Mouse (Mus musculus): ENCODE measurements around the gene Cmah.

Gene Cmah

DNA sequence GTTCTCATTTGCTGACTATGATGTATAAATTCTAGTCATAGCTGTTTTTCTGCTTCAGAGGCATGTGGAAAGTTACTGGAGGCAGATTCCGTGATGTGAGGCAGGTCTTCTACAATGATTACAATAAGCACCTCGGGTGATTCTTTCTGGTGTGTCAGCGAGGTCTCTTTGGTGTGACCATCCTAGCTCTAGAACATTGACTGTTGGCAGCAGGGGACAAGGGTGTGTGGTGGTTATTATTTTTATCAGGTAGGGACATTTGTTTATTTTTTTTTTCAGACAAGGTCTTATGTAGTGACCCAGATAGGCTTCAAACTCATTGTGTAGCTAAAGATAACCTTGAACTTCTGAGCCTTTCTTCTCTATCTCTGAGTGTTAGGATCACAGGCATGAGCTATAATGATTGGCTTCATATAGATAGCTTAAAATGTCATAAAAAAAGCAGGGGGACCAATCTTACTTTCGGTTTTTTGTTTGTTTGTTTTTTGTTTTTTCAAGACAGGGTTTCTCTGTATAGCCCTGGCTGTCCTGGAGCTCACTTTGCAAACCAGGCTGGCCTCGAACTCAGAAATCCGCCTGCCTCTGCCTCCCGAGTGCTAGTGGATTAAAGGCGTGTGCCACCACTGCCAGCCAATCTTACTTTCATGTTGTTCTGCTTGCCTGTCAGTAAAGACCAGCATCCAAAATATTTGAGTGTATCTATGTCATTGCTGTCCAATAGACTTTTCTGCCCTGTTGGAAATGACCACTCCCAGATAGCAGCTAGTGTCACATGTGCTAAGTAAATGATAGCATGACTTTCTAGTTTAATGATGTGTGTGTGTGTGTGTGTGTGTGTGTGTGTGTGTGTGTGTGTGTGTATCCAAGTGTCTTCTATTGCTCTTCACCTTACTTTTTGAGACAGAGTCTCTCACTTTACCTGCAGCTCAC, 15.9 kb upstream of the Cmah start:
- Histone ChIP-seq H3K4me1 (replicated peaks; ENCODE audit: low read depth, low read length) (no peaks in the 10 kb centered on the region), H3K27me3 (ENCODE audit: insufficient read depth, low read length) (peaks cover 4% of the 10 kb centered on the region; the same call in 1 of the 2 replicates), H3K4me3 (replicated peaks; ENCODE audit: low read length) (no peak overlapping the region), H3K9me3 (ENCODE audit: low read length) (no peaks in the 10 kb centered on the region), H3K36me3 (ENCODE audit: insufficient read depth, low read length) (no peaks in the 10 kb centered on the region)
- TF ChIP-seq NANOG (IDR thresholded peaks at IDR 0.05; ENCODE audit: borderline replicate concordance, low read length) (no peak), CTCF (conservative IDR thresholded peaks at IDR 0.05; ENCODE audit: low read length) (no peak), POU5F1 (IDR thresholded peaks at IDR 0.05; ENCODE audit: borderline replicate concordance, low read length) (no peak)

DNA sequence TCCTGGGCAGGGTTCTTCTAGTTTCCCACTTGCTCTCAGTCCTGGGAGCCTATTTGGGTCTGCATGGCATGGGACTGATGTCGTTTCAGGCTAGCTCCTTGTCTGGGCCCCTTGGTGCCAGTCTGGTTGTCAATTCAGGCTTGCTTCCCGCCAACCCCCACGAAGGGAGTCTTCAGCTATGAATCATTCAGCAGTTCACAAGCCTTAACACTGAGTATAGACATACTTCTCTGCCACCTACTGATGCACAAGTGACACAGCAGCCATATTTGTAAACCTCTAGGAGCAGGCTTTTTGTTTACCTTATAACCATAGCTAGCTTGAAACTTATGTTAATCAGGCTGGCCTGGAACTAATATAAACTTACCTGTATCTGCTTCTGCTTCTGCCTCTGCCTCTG, 10.6 kb upstream of the Cmah start:
- H3K4me1 ChIP-seq (replicated peaks; ENCODE audit: low read depth, low read length), result no peaks in the 10 kb centered on the region
- TF ChIP-seq NANOG (IDR thresholded peaks at IDR 0.05; ENCODE audit: borderline replicate concordance, low read length) (no peak), POU5F1 (IDR thresholded peaks at IDR 0.05; ENCODE audit: borderline replicate concordance, low read length) (no peak), CTCF (conservative IDR thresholded peaks at IDR 0.05; ENCODE audit: low read length) (no peak)
- no peak overlapping the region for H3K4me3 ChIP-seq (replicated peaks; ENCODE audit: low read length)
- peaks cover 4% of the 10 kb centered on the region; the same call in 1 of the 2 replicates for H3K27me3 ChIP-seq (ENCODE audit: insufficient read depth, low read length)
- H3K9me3 ChIP-seq (ENCODE audit: low read length), result no peaks in the 10 kb centered on the region
- no peaks in the 10 kb centered on the region for H3K36me3 ChIP-seq (ENCODE audit: insufficient read depth, low read length)

DNA sequence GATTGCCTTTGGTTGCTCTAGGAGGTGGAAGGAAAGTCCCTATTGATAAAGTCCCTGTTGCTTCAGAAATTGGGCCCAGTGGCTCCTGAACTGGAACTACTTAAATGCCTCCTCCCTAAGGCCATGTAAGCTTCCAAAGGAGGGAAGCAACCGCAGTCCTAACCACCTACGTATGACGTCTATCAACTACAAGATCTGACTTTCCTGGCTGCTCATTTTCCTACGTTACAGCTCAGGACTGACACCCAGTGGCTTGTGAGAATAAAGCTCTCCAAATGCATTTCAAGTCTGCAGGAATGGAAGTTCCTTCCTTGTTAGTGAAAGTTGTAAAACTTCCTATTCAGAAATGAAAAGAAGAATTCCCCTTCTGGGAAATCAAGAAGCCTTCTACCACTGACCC, 8.6 kb upstream of the Cmah start:
- no peaks in the 10 kb centered on the region for H3K4me1 ChIP-seq (replicated peaks; ENCODE audit: low read depth, low read length)
- no peaks in the 10 kb centered on the region for H3K36me3 ChIP-seq (ENCODE audit: insufficient read depth, low read length)
- no peaks in the 10 kb centered on the region for H3K9me3 ChIP-seq (ENCODE audit: low read length)
- H3K27me3 ChIP-seq (ENCODE audit: insufficient read depth, low read length), result peaks cover 4% of the 10 kb centered on the region; the same call in 1 of the 2 replicates
- TF ChIP-seq CTCF (conservative IDR thresholded peaks at IDR 0.05; ENCODE audit: low read length), result no peak; the same call in 1 of the 2 replicates
- TF ChIP-seq POU5F1 (IDR thresholded peaks at IDR 0.05; ENCODE audit: borderline replicate concordance, low read length), result no peak
- no peak for TF ChIP-seq NANOG (IDR thresholded peaks at IDR 0.05; ENCODE audit: borderline replicate concordance, low read length)
- H3K4me3 ChIP-seq (replicated peaks; ENCODE audit: low read length), result no peak overlapping the region

DNA sequence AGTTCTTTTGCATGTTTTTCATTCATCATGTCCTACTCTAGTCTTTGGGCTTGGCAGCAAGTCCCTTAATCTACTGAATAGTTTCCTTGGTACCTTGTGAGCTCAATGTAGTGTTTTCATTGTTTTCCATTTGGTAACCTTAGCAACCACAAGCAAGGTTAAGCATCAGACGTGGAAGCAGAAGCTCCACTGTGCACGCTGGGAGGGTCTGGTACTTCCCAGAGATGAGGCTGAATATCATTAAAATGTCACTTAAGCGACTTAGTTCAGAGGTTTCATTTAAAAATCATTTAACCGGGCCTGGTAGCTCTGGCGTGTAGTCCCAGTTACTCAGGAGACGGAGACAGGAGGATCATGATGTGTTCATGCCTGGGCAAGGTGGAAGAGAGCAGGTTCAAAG, 5.9 kb upstream of the Cmah start:
- no peaks in the 10 kb centered on the region for H3K27me3 ChIP-seq (ENCODE audit: insufficient read depth, low read length)
- no peaks in the 10 kb centered on the region for H3K4me1 ChIP-seq (replicated peaks; ENCODE audit: low read depth, low read length)
- H3K9me3 ChIP-seq (ENCODE audit: low read length), result peaks cover under 1% of the 10 kb centered on the region
- no peaks in the 10 kb centered on the region for H3K36me3 ChIP-seq (ENCODE audit: insufficient read depth, low read length)
- TF ChIP-seq POU5F1 (IDR thresholded peaks at IDR 0.05; ENCODE audit: borderline replicate concordance, low read length) (no peak), CTCF (conservative IDR thresholded peaks at IDR 0.05; ENCODE audit: low read length) (no peak), NANOG (IDR thresholded peaks at IDR 0.05; ENCODE audit: borderline replicate concordance, low read length) (no peak)
- H3K4me3 ChIP-seq (replicated peaks; ENCODE audit: low read length), result no peak overlapping the region

DNA sequence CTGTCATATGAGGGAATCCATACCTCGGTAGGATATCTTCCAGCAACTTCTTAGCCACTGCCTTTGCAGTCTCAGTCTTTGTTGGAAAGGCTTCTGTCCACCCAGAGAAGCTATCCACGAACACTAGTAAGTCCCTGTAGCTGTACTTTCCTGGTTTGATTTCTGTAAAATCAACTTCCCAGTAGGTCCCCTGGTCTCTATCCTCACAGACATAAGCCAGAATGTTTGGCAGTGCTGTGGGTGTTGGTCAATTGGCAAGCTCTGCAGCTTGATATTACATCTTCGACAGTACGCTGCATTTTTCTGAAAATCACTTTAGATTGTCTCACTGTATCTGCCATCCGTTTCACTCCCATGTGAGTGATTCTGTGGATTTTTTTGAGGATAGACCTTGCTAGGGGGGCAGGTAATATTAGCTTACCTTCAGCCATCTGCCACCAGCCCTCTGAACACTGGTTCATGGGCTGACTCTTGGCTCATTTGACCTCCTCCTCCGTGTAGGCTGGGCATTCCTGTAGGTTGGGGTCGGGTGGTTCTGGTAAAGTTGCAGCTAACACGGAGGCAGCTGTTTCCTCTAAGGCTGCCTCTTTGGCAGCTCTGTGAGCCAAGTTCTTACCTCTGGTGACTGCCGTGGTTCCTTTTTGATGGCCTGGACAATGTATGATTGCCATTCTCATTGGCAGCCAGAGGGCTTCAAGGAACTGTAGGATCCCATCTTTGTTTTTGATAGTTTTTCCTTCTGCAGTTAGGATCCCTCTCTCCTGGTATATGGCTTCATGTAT, 1.0 kb downstream of the Cmah start:
- no peaks in the 10 kb centered on the region for H3K27me3 ChIP-seq (ENCODE audit: insufficient read depth, low read length)
- TF ChIP-seq POU5F1 (IDR thresholded peaks at IDR 0.05; ENCODE audit: borderline replicate concordance, low read length) (no peak), CTCF (conservative IDR thresholded peaks at IDR 0.05; ENCODE audit: low read length) (no peak), NANOG (IDR thresholded peaks at IDR 0.05; ENCODE audit: borderline replicate concordance, low read length) (no peak)
- peaks cover 10% of the 10 kb centered on the region for H3K9me3 ChIP-seq (ENCODE audit: low read length)
- H3K36me3 ChIP-seq (ENCODE audit: insufficient read depth, low read length), result no peaks in the 10 kb centered on the region
- no peaks in the 10 kb centered on the region for H3K4me1 ChIP-seq (replicated peaks; ENCODE audit: low read depth, low read length)
- H3K4me3 ChIP-seq (replicated peaks; ENCODE audit: low read length), result no peak overlapping the region

DNA sequence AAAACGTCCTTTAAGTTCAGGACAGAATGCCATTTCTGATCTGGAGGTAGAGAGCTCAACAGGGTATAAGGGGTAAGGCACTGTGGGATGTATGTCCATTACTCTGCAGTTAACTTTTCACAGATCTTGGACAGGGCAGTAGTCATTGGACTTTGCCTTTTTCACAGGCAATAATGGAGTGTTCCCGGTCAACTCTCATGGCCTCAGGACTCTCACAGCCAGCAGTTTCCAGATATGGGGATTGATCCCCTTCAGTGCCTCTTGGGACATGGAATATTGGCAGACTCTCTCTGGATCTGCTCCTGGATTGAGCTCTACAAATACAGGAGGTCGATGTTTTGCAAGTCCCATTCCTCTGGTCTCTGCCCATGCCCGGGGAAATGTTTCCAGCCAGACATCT, 2.9 kb downstream of the Cmah start:
- no peak for TF ChIP-seq CTCF (conservative IDR thresholded peaks at IDR 0.05; ENCODE audit: low read length)
- TF ChIP-seq POU5F1 (IDR thresholded peaks at IDR 0.05; ENCODE audit: borderline replicate concordance, low read length), result no peak
- TF ChIP-seq NANOG (IDR thresholded peaks at IDR 0.05; ENCODE audit: borderline replicate concordance, low read length), result no peak

DNA sequence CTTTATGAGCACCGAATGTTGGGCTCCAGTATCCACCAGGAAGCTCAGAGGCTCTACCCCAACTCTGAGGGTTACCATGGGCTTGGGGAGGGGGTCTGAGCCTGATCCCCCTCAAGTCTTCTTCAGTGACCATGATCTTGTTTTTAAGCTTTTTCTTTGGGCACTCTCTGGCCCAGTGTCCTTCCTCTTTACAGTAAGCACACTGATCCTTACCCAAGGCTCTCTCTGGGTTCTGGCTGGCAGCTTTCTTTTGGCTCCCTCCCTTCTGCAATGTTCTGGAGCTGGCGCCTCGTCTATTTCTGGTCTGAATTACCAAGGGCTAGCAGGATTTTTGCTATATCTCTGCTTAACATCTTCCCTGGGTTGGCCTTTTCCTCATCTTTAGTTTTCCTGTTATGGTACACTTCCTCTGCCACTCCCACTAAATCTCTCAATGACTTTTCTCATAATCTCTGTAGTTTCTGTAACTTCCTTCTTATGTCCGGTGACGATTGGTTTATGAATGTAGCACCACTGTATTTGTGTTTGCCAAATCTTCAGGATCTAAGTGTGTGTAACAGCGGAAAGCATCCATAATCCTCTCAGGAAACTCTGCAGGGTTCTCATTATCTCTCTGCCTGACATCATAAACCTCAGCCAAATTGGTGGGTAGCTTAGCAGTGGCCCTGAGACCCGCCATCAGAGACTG, 3.8 kb downstream of the Cmah start:
- Histone ChIP-seq H3K9me3 (ENCODE audit: low read length) (peaks cover 10% of the 10 kb centered on the region), H3K36me3 (ENCODE audit: insufficient read depth, low read length) (no peaks in the 10 kb centered on the region), H3K27me3 (ENCODE audit: insufficient read depth, low read length) (no peaks in the 10 kb centered on the region), H3K4me3 (replicated peaks; ENCODE audit: low read length) (no peak overlapping the region), H3K4me1 (replicated peaks; ENCODE audit: low read depth, low read length) (no peaks in the 10 kb centered on the region)
- no peak for TF ChIP-seq POU5F1 (IDR thresholded peaks at IDR 0.05; ENCODE audit: borderline replicate concordance, low read length)

More for the DNA sequence above, 2.9 kb downstream of the Cmah start:
- H3K4me3 ChIP-seq (replicated peaks; ENCODE audit: low read length), result no peak overlapping the region
- peaks cover 10% of the 10 kb centered on the region for H3K9me3 ChIP-seq (ENCODE audit: low read length)
- no peaks in the 10 kb centered on the region for H3K36me3 ChIP-seq (ENCODE audit: insufficient read depth, low read length)
- no peaks in the 10 kb centered on the region for H3K4me1 ChIP-seq (replicated peaks; ENCODE audit: low read depth, low read length)
- H3K27me3 ChIP-seq (ENCODE audit: insufficient read depth, low read length), result no peaks in the 10 kb centered on the region

DNA sequence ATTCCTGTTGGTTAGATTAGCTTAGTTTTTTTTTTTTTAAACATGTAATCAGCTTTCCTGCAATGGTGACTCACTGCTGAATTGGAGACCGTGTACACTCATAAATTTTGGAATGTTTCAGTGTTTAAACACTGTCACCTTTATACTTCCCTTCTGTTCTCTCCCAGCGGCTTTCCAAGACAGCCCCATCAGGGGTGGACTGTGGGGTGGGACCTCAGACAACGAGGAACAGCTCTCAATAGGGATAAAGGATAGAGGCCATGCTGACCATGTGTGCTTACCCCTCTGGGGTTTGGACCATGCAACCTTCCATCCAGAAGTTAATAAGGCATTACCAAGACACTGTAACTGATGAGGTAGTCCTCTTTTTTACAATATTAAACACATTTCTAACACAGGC, 5.3 kb downstream of the Cmah start:
- no peak for TF ChIP-seq CTCF (conservative IDR thresholded peaks at IDR 0.05; ENCODE audit: low read length)
- no peak for TF ChIP-seq POU5F1 (IDR thresholded peaks at IDR 0.05; ENCODE audit: borderline replicate concordance, low read length)
- no peak for TF ChIP-seq NANOG (IDR thresholded peaks at IDR 0.05; ENCODE audit: borderline replicate concordance, low read length)
- Histone ChIP-seq H3K4me3 (replicated peaks; ENCODE audit: low read length) (no peak overlapping the region), H3K4me1 (replicated peaks; ENCODE audit: low read depth, low read length) (no peaks in the 10 kb centered on the region), H3K27me3 (ENCODE audit: insufficient read depth, low read length) (no peaks in the 10 kb centered on the region), H3K36me3 (ENCODE audit: insufficient read depth, low read length) (no peaks in the 10 kb centered on the region), H3K9me3 (ENCODE audit: low read length) (no peaks in the 10 kb centered on the region; the same call in 1 of the 2 replicates)

Data from E14TG2a.4 (cell line).